Mouse (Mus musculus): ENCODE measurements at regions not wholly inside any gene's neighbourhood (a gene's known extent, or its start where the extent isn't known, plus 50 kb on each side); places are given as distances from the start of the nearest gene placed in this dataset.
A peak's percentile ranks its signal among the peaks of the same experiment; 100 is the strongest.

DNA sequence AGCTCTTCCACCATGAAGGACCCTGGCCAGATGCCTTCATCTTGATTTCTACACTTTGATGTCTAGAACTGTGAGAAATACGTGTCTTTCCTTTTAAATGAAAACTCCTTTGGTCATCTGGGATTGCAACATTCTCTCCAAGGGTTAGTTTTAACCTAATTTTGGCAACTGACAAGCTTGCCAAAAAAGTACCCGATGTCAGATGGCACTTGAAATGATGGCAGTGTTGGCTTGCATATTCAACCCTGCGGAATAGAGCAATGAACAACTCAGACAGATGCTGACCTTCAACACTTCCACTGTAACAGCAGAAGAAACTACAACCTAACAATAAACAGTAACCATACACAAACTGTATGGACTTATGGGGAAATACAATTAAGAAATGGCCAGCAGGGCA, 286.9 kb upstream of the Sfrp2 start:
- DNase-seq (no peak), ATAC-seq (ENCODE audit: insufficient read depth) (no peak)
- no peaks in the 10 kb centered on the region for H3K9me3 ChIP-seq (ENCODE audit: low read depth, low read length)
- no peaks in the 10 kb centered on the region for H3K27me3 ChIP-seq (ENCODE audit: insufficient read depth, low read length)
- no peak overlapping the region for H3K9ac ChIP-seq
- H3K4me1 ChIP-seq (ENCODE audit: insufficient read depth), result no peaks in the 10 kb centered on the region
- H3K4me2 ChIP-seq, result no peak overlapping the region
- H3K27ac ChIP-seq (ENCODE audit: low read depth), result no peak overlapping the region
- no peak for TF ChIP-seq CTCF (IDR thresholded peaks at IDR 0.05; ENCODE audit: low read depth)
- 79% methylated on average over 3 of the region's 3 CpGs for WGBS
- no peak overlapping the region for H3K4me3 ChIP-seq (ENCODE audit: low read depth, low read length)
- H3K36me3 ChIP-seq (ENCODE audit: insufficient read depth), result no peaks in the 10 kb centered on the region

DNA sequence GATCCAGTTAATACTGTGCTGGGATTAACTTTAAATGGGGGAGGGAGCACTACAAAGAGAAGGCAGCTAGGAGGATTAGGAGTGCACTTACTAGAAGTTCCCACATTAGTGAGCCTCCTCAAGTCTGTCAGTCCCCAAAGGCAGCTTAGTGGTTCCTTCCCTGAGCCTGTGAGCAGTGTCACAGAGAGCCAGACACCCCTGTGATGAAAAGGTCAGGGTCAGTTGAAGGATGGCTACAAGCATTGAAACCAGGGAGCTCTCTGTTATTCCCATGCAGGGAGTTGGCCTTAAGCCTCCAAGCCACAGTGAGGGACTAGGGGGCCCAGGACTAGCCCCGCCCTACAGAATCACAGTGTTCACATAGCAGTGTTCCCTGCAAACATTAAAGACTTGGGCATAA, 285.9 kb upstream of the Sfrp2 start:
- 82% methylated on average over 1 of the region's 1 CpGs for WGBS
- no peak for DNase-seq
- H3K9ac ChIP-seq, result no peak overlapping the region
- no peak for TF ChIP-seq CTCF (IDR thresholded peaks at IDR 0.05; ENCODE audit: low read depth)
- H3K4me1 ChIP-seq (ENCODE audit: insufficient read depth), result no peaks in the 10 kb centered on the region
- no peak overlapping the region for H3K27ac ChIP-seq (ENCODE audit: low read depth)
- no peak overlapping the region for H3K4me2 ChIP-seq
- ATAC-seq (ENCODE audit: insufficient read depth), result no peak
- no peaks in the 10 kb centered on the region for H3K36me3 ChIP-seq (ENCODE audit: insufficient read depth)
- no peaks in the 10 kb centered on the region for H3K9me3 ChIP-seq (ENCODE audit: low read depth, low read length)
- no peak overlapping the region for H3K4me3 ChIP-seq (ENCODE audit: low read depth, low read length)
- H3K27me3 ChIP-seq (ENCODE audit: insufficient read depth, low read length), result no peaks in the 10 kb centered on the region

DNA sequence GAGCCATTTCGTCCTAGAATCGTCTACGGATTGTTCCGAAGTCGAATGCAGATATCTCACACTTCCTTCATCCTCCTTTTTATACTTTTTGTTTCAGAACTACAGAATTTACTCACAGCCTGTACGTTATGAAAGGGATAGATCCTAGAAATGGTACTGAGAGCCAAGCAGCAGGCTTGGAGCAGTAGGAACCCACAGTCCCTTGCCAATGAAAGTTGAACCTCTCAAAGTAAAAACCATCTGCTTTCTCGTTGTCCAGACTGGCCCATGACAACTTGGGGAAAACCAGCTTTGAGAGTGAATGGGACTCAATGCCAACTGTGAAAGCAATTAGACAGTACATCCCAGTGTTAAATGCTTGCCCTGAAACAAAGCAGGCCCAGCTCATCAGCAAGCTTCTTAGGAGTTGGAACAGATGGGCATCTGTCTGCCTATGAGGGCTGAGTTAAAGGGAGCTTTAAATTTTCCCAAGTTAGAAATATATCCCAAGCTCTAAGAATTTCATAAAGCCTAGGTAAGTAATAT, 279.9 kb upstream of the Sfrp2 start:
- Histone ChIP-seq H3K4me3 (ENCODE audit: low read depth, low read length) (no peak overlapping the region), H3K9ac (no peak overlapping the region), H3K4me2 (no peak overlapping the region), H3K27me3 (ENCODE audit: insufficient read depth, low read length) (no peaks in the 10 kb centered on the region), H3K27ac (ENCODE audit: low read depth) (no peak overlapping the region), H3K4me1 (ENCODE audit: insufficient read depth) (no peaks in the 10 kb centered on the region), H3K36me3 (ENCODE audit: insufficient read depth) (no peaks in the 10 kb centered on the region), H3K9me3 (ENCODE audit: low read depth, low read length) (no peaks in the 10 kb centered on the region)
- ATAC-seq (ENCODE audit: insufficient read depth) (no peak), DNase-seq (no peak)
- WGBS, result 87% methylated on average over 7 of the region's 7 CpGs
- no peak for TF ChIP-seq CTCF (IDR thresholded peaks at IDR 0.05; ENCODE audit: low read depth)

- no peak overlapping the region for H3K4me3 ChIP-seq (ENCODE audit: low read depth, low read length)
- ATAC-seq (ENCODE audit: insufficient read depth) (no peak), DNase-seq (peak; percentile 52)
- H3K36me3 ChIP-seq (ENCODE audit: insufficient read depth), result no peaks in the 10 kb centered on the region
- TF ChIP-seq CTCF (IDR thresholded peaks at IDR 0.05; ENCODE audit: low read depth), result peak; percentile 50
- no peak overlapping the region for H3K9ac ChIP-seq
- H3K4me1 ChIP-seq (ENCODE audit: insufficient read depth), result no peaks in the 10 kb centered on the region
- H3K27me3 ChIP-seq (ENCODE audit: insufficient read depth, low read length), result no peaks in the 10 kb centered on the region
- no peaks in the 10 kb centered on the region for H3K9me3 ChIP-seq (ENCODE audit: low read depth, low read length)
- no peak overlapping the region for H3K4me2 ChIP-seq
- 8% methylated on average over 1 of the region's 1 CpGs for WGBS
- H3K27ac ChIP-seq (ENCODE audit: low read depth), result no peak overlapping the region
Observed at GRCm38 (mm10) chr3:83495584-83495983, 270.5 kb upstream of the Sfrp2 start.

DNA sequence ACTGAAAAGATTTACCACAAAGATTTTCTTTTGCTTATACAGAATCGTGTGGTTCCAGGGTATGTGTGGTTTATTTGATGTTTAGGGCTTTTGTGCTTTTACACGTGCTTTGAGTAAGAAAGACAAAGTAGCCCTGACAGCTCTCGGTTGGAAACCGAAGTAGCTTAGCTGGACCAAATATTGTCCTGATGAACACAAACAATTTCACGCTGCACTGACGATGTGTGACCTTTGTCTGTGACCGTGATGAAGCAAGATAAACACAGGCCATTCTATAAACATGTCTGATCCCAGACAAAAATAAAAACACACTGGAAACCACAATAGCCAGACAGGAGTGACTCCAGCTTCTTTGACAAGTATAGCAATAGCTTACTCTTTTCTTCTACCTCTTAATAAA, 262.2 kb upstream of the Sfrp2 start:
- TF ChIP-seq CTCF (IDR thresholded peaks at IDR 0.05; ENCODE audit: low read depth), result no peak
- Histone ChIP-seq H3K9ac (no peak overlapping the region), H3K27ac (ENCODE audit: low read depth) (no peak overlapping the region), H3K9me3 (ENCODE audit: low read depth, low read length) (no peaks in the 10 kb centered on the region), H3K4me3 (ENCODE audit: low read depth, low read length) (no peak overlapping the region), H3K36me3 (ENCODE audit: insufficient read depth) (no peaks in the 10 kb centered on the region), H3K4me2 (no peak overlapping the region), H3K27me3 (ENCODE audit: insufficient read depth, low read length) (no peaks in the 10 kb centered on the region), H3K4me1 (ENCODE audit: insufficient read depth) (no peaks in the 10 kb centered on the region)
- DNase-seq (peak; percentile 17), ATAC-seq (ENCODE audit: insufficient read depth) (no peak)
- 35% methylated on average over 7 of the region's 7 CpGs for WGBS

GRCm38 (mm10) chr3:83516614-83517013, 249.5 kb upstream of the Sfrp2 start:
- Histone ChIP-seq H3K36me3 (ENCODE audit: insufficient read depth) (no peaks in the 10 kb centered on the region), H3K27me3 (ENCODE audit: insufficient read depth, low read length) (no peaks in the 10 kb centered on the region), H3K27ac (ENCODE audit: low read depth) (no peak overlapping the region), H3K4me3 (ENCODE audit: low read depth, low read length) (no peak overlapping the region), H3K4me1 (ENCODE audit: insufficient read depth) (0 out of 2 replicates have a peak, but pooled peaks cover 3% of the 10 kb centered on the region), H3K9me3 (ENCODE audit: low read depth, low read length) (no peaks in the 10 kb centered on the region), H3K9ac (no peak overlapping the region), H3K4me2 (no peak overlapping the region)
- no peak for DNase-seq
- TF ChIP-seq CTCF (IDR thresholded peaks at IDR 0.05; ENCODE audit: low read depth), result no peak
- WGBS, result 67% methylated on average over 4 of the region's 4 CpGs
- ATAC-seq (ENCODE audit: insufficient read depth), result no peak

- 47% methylated on average over 6 of the region's 6 CpGs for WGBS
- no peak for TF ChIP-seq CTCF (IDR thresholded peaks at IDR 0.05; ENCODE audit: low read depth)
- Histone ChIP-seq H3K9me3 (ENCODE audit: low read depth, low read length) (no peaks in the 10 kb centered on the region), H3K36me3 (ENCODE audit: insufficient read depth) (no peaks in the 10 kb centered on the region), H3K27ac (ENCODE audit: low read depth) (no peak overlapping the region), H3K4me3 (ENCODE audit: low read depth, low read length) (no peak overlapping the region), H3K9ac (no peak overlapping the region), H3K4me2 (no peak overlapping the region), H3K4me1 (ENCODE audit: insufficient read depth) (0 out of 2 replicates have a peak, but pooled peaks cover 3% of the 10 kb centered on the region), H3K27me3 (ENCODE audit: insufficient read depth, low read length) (no peaks in the 10 kb centered on the region)
- peak; percentile 76 for ATAC-seq (ENCODE audit: insufficient read depth)
- peak; percentile 90 for DNase-seq
Observed at GRCm38 (mm10) chr3:83517914-83518635, 248.0 kb upstream of the Sfrp2 start.

All from lung, embryonic 14.5 days (tissue).